17 mouse cellular contexts compared by ENCODE assay signal in genomic region chr2:26984179-26984578, GRCm38 (mm10). TPM values are rescaled to one million over a fixed set of nuclear protein-coding genes. Genes with fewer than 3 reads are reported as not detected.
"Had no signal": no experiment of that assay in that cellular context is flagged by ENCODE, and none has a peak within 500 bp of the region (broad histone marks: within the 10 kb centered on the region; RNA-seq: fewer than 3 reads in every experiment).

No protein-coding gene starts in this region.

- H3K9me3 ChIP-seq: neural tube, embryonic 15.5 days; stomach, embryonic 15.5 days had no signal

- H3K27ac ChIP-seq: neural tube, embryonic 15.5 days; stomach, embryonic 15.5 days; stomach, postnatal 0 days had no signal

- H3K27me3 ChIP-seq: neural tube, embryonic 15.5 days; stomach, embryonic 15.5 days had no signal

- H3K4me2 ChIP-seq: neural tube, embryonic 15.5 days; stomach, embryonic 15.5 days had no signal

- H3K4me1 ChIP-seq: neural tube, embryonic 15.5 days; stomach, embryonic 15.5 days had no signal

- H3K36me3 ChIP-seq: neural tube, embryonic 15.5 days; stomach, embryonic 15.5 days had no signal

- H3K4me3 ChIP-seq: neural tube, embryonic 15.5 days; stomach, embryonic 15.5 days had no signal

- DNase-seq: retina, postnatal 1 day; right cerebral cortex, adult 18-20 months; right cerebral cortex, postnatal 14 days; right cerebral cortex, postnatal 25 days; right cerebral cortex, postnatal 4 days; spleen, adult 18-20 months; thymus, adult 18-20 months; thymus, adult 2 months; thymus, postnatal 14 days; thymus, postnatal 25 days; thymus, postnatal 36 days; thymus, postnatal 4 days had no signal

- H3K9ac ChIP-seq: neural tube, embryonic 15.5 days; stomach, embryonic 15.5 days had no signal

RNA-seq across cellular contexts. Expression of gene Adamts13, which starts 11.0 kb away (rescaled TPM):
- total RNA-seq: neutrophil, adult 5-6 weeks had no signal
- polyA plus RNA-seq: neural tube, embryonic 14.5 days; neural tube, embryonic 15.5 days had no signal

RNA-seq across cellular contexts. Expression of gene Stkld1, which starts 50.3 kb away (rescaled TPM):
- total RNA-seq: neutrophil, adult 5-6 weeks had no signal
- polyA plus RNA-seq: neural tube, embryonic 14.5 days; stomach, embryonic 15.5 days had no signal
